Mouse (Mus musculus) stomach, postnatal 0 days (tissue): ENCODE results near the gene Dcbld2. TPM values are rescaled to one million over a fixed set of nuclear protein-coding genes. Genes with fewer than 3 reads are reported as not detected.

ENCODE experiments used
- ATAC-seq: fragments of 200-750 bp; cut with Nextera tagmentation; 2 replicates; pipeline ENCODE4 v1.8.0; 2017; ENCODE audit not compliant: low FRiP score, low TSS enrichment
- DNase-seq: peaks from one replicate; pipeline ENCODE4 v3.0.0-alpha.2; 2016; ENCODE audit warnings: low spot score
- H3K27ac ChIP-seq: fragments of 300-500 bp; sonication (generic); replicated peaks from 2 replicates; pipeline ENCODE4 v1.5.1; 2014; ENCODE audit warnings: mild to moderate bottlenecking, control low read depth
- H3K27me3 ChIP-seq: fragments of 300-500 bp; sonication (generic); 2 replicates; pipeline ENCODE4 v1.6.1; 2014; ENCODE audit warnings: low read length; ENCODE audit not compliant: control insufficient read depth, insufficient read depth
- H3K36me3 ChIP-seq: fragments of 300-500 bp; sonication (generic); 2 replicates; pipeline ENCODE4 v1.6.1; 2014; ENCODE audit warnings: low read length, mixed read lengths; ENCODE audit not compliant: control insufficient read depth, insufficient read depth
- H3K4me1 ChIP-seq: fragments of 300-500 bp; sonication (generic); replicated peaks from 2 replicates; pipeline ENCODE4 v1.6.1; 2014; ENCODE audit warnings: antibody characterized with exemption; ENCODE audit not compliant: control insufficient read depth, insufficient read depth
- H3K4me2 ChIP-seq: fragments of 300-500 bp; sonication (generic); replicated peaks from 2 replicates; pipeline ENCODE4 v1.6.1; 2014; ENCODE audit warnings: low read depth, mild to moderate bottlenecking, control low read depth, moderate library complexity
- H3K4me3 ChIP-seq: fragments of 300-500 bp; sonication (generic); 2 replicates; pipeline ENCODE4 v1.5.1; 2014; ENCODE audit warnings: low read depth, low read length, control low read depth
- H3K9ac ChIP-seq: fragments of 300-500 bp; sonication (generic); 2 replicates; pipeline ENCODE4 v1.6.1; 2014; ENCODE audit warnings: mild to moderate bottlenecking, low read length, control low read depth, mixed read lengths
- H3K9me3 ChIP-seq: fragments of 300-500 bp; sonication (generic); 2 replicates; pipeline ENCODE4 v1.6.1; 2016; ENCODE audit warnings: low read length; ENCODE audit not compliant: control insufficient read depth
- CTCF ChIP-seq: IDR thresholded peaks from 2 replicates; pipeline ENCODE4 v1.5.1; 2016; ENCODE audit warnings: antibody characterized with exemption, low read depth, mild to moderate bottlenecking, moderate library complexity
- EP300 ChIP-seq: optimal IDR thresholded peaks from 2 replicates; pipeline ENCODE3; 2016; ENCODE audit warnings: antibody characterized with exemption
- WGBS: fragments of 180-500 bp; shearing (Covaris S2); extraction: QIAGEN DNeasy Blood & Tissue Kit; methylation state at CpG from one replicate; pipeline ENCODE4 v1.1.7; 2014; 5-methylcytosine and 5-hydroxymethylcytosine counted together
- polyA plus RNA-seq: library from polyadenylated mRNA; unstranded; fragments of >200 nt; fragmentation: Nextera tagmentation; extraction: Ambion mirVana; gene quantifications from 2 replicates; pipeline ENCODE4 v1.2.1, GENCODE M21; 2015

Gene Dcbld2
- polyA plus RNA-seq, 1 experiment from 2014 or later: 3.7 TPM

GRCm38 (mm10) chr16:58499650-58500049 is 91.4 kb downstream of the Dcbld2 start:
- WGBS: 80% methylated on average over 5 of the region's 5 CpGs
- DNase-seq (no peak), ATAC-seq (no peak)
- no peak overlapping the region for H3K9ac ChIP-seq
- TF ChIP-seq CTCF: no peak
- TF ChIP-seq EP300: no peak
- H3K27me3 ChIP-seq: no peaks in the 10 kb centered on the region
- H3K4me3 ChIP-seq: no peak overlapping the region
- H3K36me3 ChIP-seq: no peaks in the 10 kb centered on the region
- H3K4me2 ChIP-seq: no peak overlapping the region
- 0 out of 2 replicates have a peak, but pooled peaks cover 3% of the 10 kb centered on the region for H3K4me1 ChIP-seq
- no peak overlapping the region for H3K27ac ChIP-seq
- H3K9me3 ChIP-seq: no peaks in the 10 kb centered on the region

- ATAC-seq: peak; percentile 60; the same call in 1 of the 2 replicates
- no peak overlapping the region for H3K4me3 ChIP-seq
- no peak overlapping the region for H3K4me2 ChIP-seq
- DNase-seq: no peak
- no peak overlapping the region; the same call in 1 of the 2 replicates for H3K27ac ChIP-seq
- no peaks in the 10 kb centered on the region for H3K9me3 ChIP-seq
- WGBS: 42% methylated on average over 6 of the region's 6 CpGs
- H3K36me3 ChIP-seq: no peaks in the 10 kb centered on the region
- TF ChIP-seq CTCF (no peak), EP300 (no peak)
- H3K4me1 ChIP-seq: 0 out of 2 replicates have a peak, but pooled peaks cover 3% of the 10 kb centered on the region
- H3K27me3 ChIP-seq: no peaks in the 10 kb centered on the region
- H3K9ac ChIP-seq: no peak overlapping the region
These were observed 93.6 kb downstream of the Dcbld2 start for GRCm38 (mm10) chr16:58501760-58502301.

GRCm38 (mm10) chr16:58502566-58502965 is 94.3 kb downstream of the Dcbld2 start:
- Histone ChIP-seq H3K4me1 (0 out of 2 replicates have a peak, but pooled peaks cover 3% of the 10 kb centered on the region), H3K4me2 (no peak overlapping the region), H3K27ac (no peak overlapping the region), H3K9ac (no peak overlapping the region), H3K27me3 (no peaks in the 10 kb centered on the region), H3K9me3 (no peaks in the 10 kb centered on the region), H3K4me3 (no peak overlapping the region), H3K36me3 (no peaks in the 10 kb centered on the region)
- ATAC-seq: no peak
- DNase-seq: no peak
- TF ChIP-seq EP300 (no peak), CTCF (no peak)
- WGBS: 48% methylated on average over 6 of the region's 6 CpGs

- no peak overlapping the region for H3K9ac ChIP-seq
- no peak overlapping the region for H3K4me2 ChIP-seq
- H3K4me1 ChIP-seq: no peaks in the 10 kb centered on the region
- H3K36me3 ChIP-seq: no peaks in the 10 kb centered on the region
- H3K9me3 ChIP-seq: no peaks in the 10 kb centered on the region
- no peaks in the 10 kb centered on the region for H3K27me3 ChIP-seq
- ATAC-seq (no peak), DNase-seq (no peak)
- TF ChIP-seq EP300 (no peak), CTCF (no peak)
- H3K4me3 ChIP-seq: no peak overlapping the region
- H3K27ac ChIP-seq: no peak overlapping the region
These were observed 96.7 kb downstream of the Dcbld2 start for GRCm38 (mm10) chr16:58504945-58505344.

- Histone ChIP-seq H3K36me3 (no peaks in the 10 kb centered on the region), H3K9ac (no peak overlapping the region), H3K9me3 (no peaks in the 10 kb centered on the region), H3K4me2 (no peak overlapping the region; the same call in 1 of the 2 replicates), H3K27me3 (no peaks in the 10 kb centered on the region), H3K4me1 (peaks cover 3% of the 10 kb centered on the region; the same call in 1 of the 2 replicates), H3K27ac (no peak overlapping the region), H3K4me3 (no peak overlapping the region)
- peak; percentile 51; the same call in 1 of the 2 replicates for ATAC-seq
- 20% methylated on average over 9 of the region's 9 CpGs for WGBS
- no peak for DNase-seq
- TF ChIP-seq EP300: no peak
- no peak for TF ChIP-seq CTCF
These were observed 104.0 kb downstream of the Dcbld2 start for GRCm38 (mm10) chr16:58512181-58512761.

- ATAC-seq: peak; percentile 24; the same call in 1 of the 2 replicates
- 54% methylated on average over 3 of the region's 3 CpGs for WGBS
- no peak overlapping the region for H3K9ac ChIP-seq
- H3K27ac ChIP-seq: 0 out of 2 replicates have a peak overlapping the region, but pooled peaks have one; percentile 8
- H3K27me3 ChIP-seq: no peaks in the 10 kb centered on the region
- no peak overlapping the region for H3K4me2 ChIP-seq
- peaks cover 3% of the 10 kb centered on the region; the same call in 1 of the 2 replicates for H3K4me1 ChIP-seq
- no peak overlapping the region for H3K4me3 ChIP-seq
- no peak for DNase-seq
- TF ChIP-seq EP300 (no peak), CTCF (no peak)
- H3K36me3 ChIP-seq: no peaks in the 10 kb centered on the region
- H3K9me3 ChIP-seq: no peaks in the 10 kb centered on the region
These were observed 104.6 kb downstream of the Dcbld2 start for GRCm38 (mm10) chr16:58512887-58513286.
